Mouse (Mus musculus): ENCODE measurements around the gene Slain2. TPM values are rescaled to one million over a fixed set of nuclear protein-coding genes. Genes with fewer than 3 reads are reported as not detected.
A peak's percentile ranks its signal among the peaks of the same experiment; 100 is the strongest.

The Slain2 gene
- 15.2 and 16.8 TPM in 2 replicates for polyA plus RNA-seq (2016; fragmentation: Nextera tagmentation; extraction: Ambion mirVana)

DNA sequence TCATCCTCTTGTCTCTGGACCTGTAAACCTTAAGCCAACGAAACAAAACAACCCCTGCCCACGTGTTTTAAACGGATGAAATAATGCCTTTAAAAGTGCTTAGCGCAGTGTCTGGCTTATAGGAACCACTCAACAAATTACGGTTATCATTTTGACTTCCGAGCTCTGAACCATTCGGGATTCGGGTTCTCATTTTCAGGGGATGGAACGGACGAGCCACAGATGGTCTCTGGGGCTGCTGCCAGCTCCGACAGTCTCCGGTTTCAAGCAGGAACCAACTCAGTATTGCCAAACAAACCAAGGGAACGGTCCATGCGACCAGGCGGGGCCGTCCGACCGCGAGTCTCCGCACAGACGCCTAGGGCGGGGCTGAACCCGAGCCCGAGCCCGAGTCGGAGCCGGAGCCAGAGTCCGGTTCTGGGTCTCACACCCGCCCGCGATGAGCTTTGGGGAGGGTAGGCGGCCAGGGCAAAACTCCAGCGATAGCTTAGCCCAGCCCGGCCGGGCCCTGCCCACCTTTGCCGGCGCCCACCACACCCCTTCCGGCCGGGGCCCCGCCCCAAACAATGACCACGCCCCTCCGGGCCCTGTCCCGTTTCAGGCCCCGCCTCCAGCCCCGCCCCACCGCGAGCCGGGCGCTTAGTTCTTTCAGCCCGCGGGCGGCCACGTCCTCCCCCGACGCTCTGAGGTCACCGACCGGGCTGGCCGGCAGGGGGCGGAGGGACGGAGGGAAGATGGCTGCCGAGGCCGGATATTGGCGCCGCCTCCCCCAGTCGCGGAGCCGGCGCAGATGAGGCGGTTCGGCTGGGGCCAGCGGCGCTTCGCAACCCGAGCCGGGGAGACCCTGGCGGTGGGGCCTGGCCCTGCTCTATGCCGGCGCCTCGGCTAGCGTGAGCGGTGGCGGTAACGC, at the start of gene Slain2:
TSS of gene Slain2 (plus strand) at position 657 of the 910 bp plus-strand sequence.
- Histone ChIP-seq H3K36me3 (no peaks in the 10 kb centered on the region), H3K4me1 (replicated peaks) (peaks cover 35% of the 10 kb centered on the region), H3K9me3 (no peaks in the 10 kb centered on the region), H3K4me3 (peak within 1 kb of the TSS; percentile 79), H3K27ac (peak within 1 kb of the TSS; percentile 99), H3K27me3 (ENCODE audit: insufficient read depth, poor library complexity, severe bottlenecking) (no peaks in the 10 kb centered on the region; the same call in 1 of the 2 replicates)
- WGBS = under 1% methylated on average over 83 of the region's 83 CpGs
- DNase-seq (ENCODE audit: low spot score) = peak; percentile 99

DNA sequence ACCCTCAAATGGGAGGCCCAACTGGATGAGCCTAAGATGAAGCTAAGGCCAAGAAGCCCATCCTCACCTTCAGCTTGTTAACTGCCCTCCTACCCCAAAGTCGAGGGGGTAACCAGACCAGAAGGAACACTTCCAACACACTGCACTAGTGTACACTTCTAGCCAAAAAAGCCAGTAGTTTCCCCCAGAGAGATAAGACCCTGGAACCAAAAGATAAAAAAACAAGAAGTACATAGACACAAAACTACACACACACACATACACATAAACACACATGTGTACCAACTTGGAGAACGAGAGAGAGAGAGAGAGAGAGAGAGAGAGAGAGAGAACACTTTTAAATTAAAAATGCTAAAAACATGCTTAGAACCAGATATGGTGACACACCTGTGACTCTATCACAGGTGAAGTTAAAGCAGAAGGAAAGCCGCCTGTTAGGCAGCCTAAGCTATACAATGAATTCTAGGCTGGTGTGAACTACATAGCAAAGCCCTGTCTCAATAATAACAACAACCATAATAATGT, 49.4 kb upstream of the Slain2 start:
- H3K9me3 ChIP-seq = peaks cover under 1% of the 10 kb centered on the region; the same call in 1 of the 2 replicates
- H3K4me3 ChIP-seq = no peak overlapping the region
- peaks cover 28% of the 10 kb centered on the region for H3K27me3 ChIP-seq (ENCODE audit: insufficient read depth, poor library complexity, severe bottlenecking)
- peaks cover 15% of the 10 kb centered on the region for H3K4me1 ChIP-seq (replicated peaks)
- 80% methylated on average over 3 of the region's 3 CpGs for WGBS
- no peak for DNase-seq (ENCODE audit: low spot score)
- no peak overlapping the region for H3K27ac ChIP-seq
- H3K36me3 ChIP-seq = no peaks in the 10 kb centered on the region

DNA sequence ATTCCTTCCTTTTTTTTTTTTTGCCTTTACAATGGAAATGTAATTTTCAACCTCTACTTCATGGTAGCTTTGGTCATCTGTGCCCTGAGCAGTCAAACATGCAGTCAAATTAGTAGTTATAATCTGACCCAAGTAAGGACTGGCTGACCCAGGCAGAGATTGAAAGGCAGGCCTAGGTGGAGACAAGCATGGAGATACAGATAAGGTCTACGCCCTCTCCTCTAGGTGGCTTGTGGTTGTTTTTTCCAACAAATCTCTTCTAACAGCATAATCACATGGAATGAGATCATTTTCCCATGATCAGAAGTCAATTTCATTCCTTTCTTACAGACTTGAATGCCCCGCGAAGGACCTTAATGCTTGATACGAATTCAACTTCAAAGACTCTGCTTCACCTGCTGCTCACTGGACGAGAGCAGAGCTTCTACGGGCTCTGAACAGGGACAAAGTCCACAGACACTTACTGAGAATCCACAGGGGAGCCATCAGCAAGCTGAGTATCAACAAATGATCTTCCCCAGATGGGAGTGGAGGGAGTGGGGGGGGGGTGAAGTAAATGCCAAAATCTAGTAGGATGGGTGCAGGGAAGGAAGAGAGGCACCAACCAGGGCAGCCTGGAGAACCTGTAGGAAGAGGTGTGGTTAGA, 47.7 kb upstream of the Slain2 start:
- 56% methylated on average over 6 of the region's 6 CpGs for WGBS
- H3K36me3 ChIP-seq = no peaks in the 10 kb centered on the region
- H3K27me3 ChIP-seq (ENCODE audit: insufficient read depth, poor library complexity, severe bottlenecking) = peaks cover 33% of the 10 kb centered on the region
- H3K4me1 ChIP-seq (replicated peaks) = peaks cover 15% of the 10 kb centered on the region
- H3K4me3 ChIP-seq = no peak overlapping the region
- no peak for DNase-seq (ENCODE audit: low spot score)
- H3K9me3 ChIP-seq = no peaks in the 10 kb centered on the region; the same call in 1 of the 2 replicates
- no peak overlapping the region for H3K27ac ChIP-seq

DNA sequence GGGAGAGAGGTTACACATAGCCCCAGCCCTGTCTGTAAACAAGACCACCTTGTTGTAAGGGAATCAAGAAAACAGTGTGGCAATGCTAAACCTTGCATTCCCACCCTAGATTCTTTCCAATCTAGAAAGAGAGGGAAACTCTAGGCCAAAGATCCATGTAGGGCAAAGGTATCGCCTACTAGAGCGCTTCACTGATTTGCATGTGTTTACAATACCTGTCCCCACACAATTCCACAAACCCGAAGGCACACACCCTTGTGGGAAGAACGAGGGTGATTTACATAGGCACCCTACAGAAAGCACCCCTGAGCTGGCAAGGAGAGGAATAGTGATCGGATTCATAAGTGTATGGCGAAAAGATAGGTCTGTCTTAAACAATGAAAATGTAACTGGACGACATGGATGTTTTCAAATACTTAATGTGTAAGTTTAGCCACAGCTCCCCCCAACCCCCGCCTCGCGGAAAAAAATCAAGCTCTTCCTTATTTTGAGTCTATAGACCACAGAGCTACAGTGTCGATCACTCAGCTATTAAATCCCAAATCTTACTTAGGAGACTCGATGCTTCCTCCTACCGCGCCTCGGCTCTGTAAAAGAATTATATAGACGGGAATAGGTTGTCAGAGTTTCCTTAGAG, 47.0 kb upstream of the Slain2 start:
- H3K4me3 ChIP-seq = peak overlapping the region; percentile 65
- DNase-seq (ENCODE audit: low spot score) = no peak

DNA sequence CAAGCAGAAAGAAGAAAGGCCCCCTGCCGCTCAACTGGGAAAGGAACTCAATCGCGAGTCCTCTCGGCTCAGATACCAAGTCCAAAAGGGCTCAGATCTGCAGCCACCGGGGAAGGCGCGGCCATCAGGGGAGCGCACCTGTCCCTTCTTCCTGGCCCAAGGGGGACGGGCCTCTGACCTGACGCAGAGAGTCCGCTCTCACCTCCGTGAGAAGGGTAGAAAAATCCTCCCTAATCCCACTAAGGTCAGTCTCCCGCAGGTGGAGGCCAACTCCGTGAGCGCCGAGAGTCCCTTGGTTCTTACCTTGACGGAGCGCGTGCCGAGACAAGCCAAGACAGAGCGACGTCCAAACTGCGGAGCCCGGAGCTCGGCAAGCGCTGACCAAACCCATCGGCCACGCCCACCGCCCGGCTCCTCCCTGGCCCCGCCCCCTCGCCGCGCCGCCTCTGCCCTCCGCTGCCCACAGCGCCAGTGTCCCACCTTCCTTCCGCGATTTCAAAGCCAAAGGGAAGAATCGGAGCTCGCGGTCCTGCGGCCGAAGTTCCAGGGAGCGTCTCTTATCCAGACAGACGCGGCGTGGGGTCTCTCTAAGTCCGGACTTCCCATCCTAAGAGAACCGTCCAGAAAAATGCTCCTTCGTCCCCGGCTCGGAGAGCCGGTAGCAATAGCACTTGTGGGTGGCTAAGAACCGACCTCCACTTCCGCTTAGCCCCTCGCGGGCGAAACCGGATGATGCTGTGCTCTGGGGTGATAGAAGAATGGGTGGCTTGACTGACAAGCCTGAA, 45.8 kb upstream of the Slain2 start, which contains the start of gene Tec:
TSS of gene Tec (minus strand) at position 393 of the 785 bp plus-strand sequence.
- peaks cover 33% of the 10 kb centered on the region for H3K27me3 ChIP-seq (ENCODE audit: insufficient read depth, poor library complexity, severe bottlenecking)
- H3K4me1 ChIP-seq (replicated peaks) = peaks cover 15% of the 10 kb centered on the region
- peak; percentile 91 for DNase-seq (ENCODE audit: low spot score)
- peak within 1 kb of the TSS; percentile 83 for H3K27ac ChIP-seq
- under 1% methylated on average over 60 of the region's 60 CpGs for WGBS
- peak within 1 kb of the TSS; percentile 65 for H3K4me3 ChIP-seq
- H3K36me3 ChIP-seq = no peaks in the 10 kb centered on the region
- no peaks in the 10 kb centered on the region; the same call in 1 of the 2 replicates for H3K9me3 ChIP-seq

More for the DNA sequence above, 47.0 kb upstream of the Slain2 start:
- Histone ChIP-seq H3K27ac (no peak overlapping the region), H3K27me3 (ENCODE audit: insufficient read depth, poor library complexity, severe bottlenecking) (peaks cover 33% of the 10 kb centered on the region), H3K4me1 (replicated peaks) (peaks cover 15% of the 10 kb centered on the region), H3K9me3 (no peaks in the 10 kb centered on the region; the same call in 1 of the 2 replicates), H3K36me3 (no peaks in the 10 kb centered on the region)
- 22% methylated on average over 16 of the region's 16 CpGs for WGBS

DNA sequence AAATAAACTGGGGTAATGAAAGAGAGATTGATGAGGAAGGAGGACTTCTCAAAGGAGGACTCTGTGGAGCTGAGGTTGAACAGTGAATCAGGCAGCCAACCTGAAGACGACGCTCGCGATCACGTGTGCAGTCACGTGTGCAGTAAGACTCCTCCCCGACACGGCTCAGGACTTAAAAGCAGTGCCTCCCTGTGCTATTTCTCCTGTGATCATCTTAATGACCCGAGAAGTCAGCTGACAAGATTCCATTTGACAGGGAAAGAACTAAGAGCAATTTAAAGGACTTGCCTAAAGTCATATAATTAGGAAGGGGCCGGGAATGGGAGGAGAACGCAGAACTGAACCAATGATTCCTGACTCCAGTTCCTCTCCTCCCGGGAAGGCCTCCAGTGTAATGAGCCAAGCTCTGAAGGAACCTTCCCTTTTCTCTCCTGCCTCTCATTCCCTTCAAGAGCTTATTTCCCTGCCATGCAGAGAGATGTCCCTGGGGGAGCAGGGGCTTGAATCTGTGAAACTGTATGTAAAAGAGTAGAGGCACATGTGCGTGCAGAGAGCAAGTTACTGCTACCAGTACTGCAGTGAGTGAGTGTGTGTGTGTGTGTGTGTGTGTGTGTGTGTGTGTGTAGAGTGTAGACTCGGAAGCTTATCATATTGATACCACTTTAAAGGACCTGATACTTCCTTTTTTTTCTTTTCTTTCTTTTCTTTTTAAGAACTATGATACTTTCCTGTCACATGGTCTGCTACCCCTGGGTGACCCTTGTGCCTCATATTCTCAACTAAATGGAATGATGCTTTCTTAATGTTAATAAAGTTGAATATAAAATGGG, 44.1 kb upstream of the Slain2 start:
- Histone ChIP-seq H3K4me1 (replicated peaks) (peaks cover 15% of the 10 kb centered on the region), H3K9me3 (no peaks in the 10 kb centered on the region; the same call in 1 of the 2 replicates), H3K27ac (no peak overlapping the region), H3K36me3 (no peaks in the 10 kb centered on the region), H3K4me3 (no peak overlapping the region), H3K27me3 (ENCODE audit: insufficient read depth, poor library complexity, severe bottlenecking) (peaks cover 33% of the 10 kb centered on the region)
- DNase-seq (ENCODE audit: low spot score) = no peak
- WGBS = 85% methylated on average over 14 of the region's 14 CpGs

- 78% methylated on average over 4 of the region's 4 CpGs for WGBS
Observed at GRCm38 (mm10) chr5:72871114-72871513, 43.0 kb upstream of the Slain2 start.

DNA sequence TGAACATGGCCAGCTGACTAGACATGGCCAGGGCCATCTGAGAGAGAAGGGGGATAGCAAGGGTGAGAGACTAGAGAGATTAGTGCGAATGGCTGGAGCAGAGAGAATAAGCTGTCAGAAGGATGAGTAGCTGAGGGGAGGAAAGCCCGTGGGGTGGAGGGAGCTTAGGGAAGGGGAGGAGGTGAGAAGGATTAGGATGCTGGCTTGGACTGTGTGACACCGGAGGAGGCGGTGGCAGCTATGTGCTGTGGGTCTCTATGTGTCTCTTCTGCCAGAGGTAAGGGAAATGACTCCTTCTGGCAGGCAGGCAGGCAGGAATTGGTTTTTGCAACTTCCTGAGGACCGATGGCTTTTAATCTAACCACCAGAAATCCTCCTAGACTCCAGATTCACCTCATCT, 34.4 kb upstream of the Slain2 start:
- no peak overlapping the region for H3K27ac ChIP-seq
- 40% methylated on average over 5 of the region's 5 CpGs for WGBS
- H3K4me3 ChIP-seq = no peak overlapping the region
- H3K9me3 ChIP-seq = no peaks in the 10 kb centered on the region
- DNase-seq (ENCODE audit: low spot score) = no peak
- H3K27me3 ChIP-seq (ENCODE audit: insufficient read depth, poor library complexity, severe bottlenecking) = peaks cover 19% of the 10 kb centered on the region
- H3K36me3 ChIP-seq = no peaks in the 10 kb centered on the region
- H3K4me1 ChIP-seq (replicated peaks) = no peaks in the 10 kb centered on the region; the same call in 1 of the 2 replicates

More at GRCm38 (mm10) chr5:72871114-72871513, 43.0 kb upstream of the Slain2 start:
- H3K4me3 ChIP-seq = no peak overlapping the region
- peaks cover 39% of the 10 kb centered on the region for H3K27me3 ChIP-seq (ENCODE audit: insufficient read depth, poor library complexity, severe bottlenecking)
- DNase-seq (ENCODE audit: low spot score) = no peak
- no peaks in the 10 kb centered on the region; the same call in 1 of the 2 replicates for H3K9me3 ChIP-seq
- no peak overlapping the region for H3K27ac ChIP-seq
- H3K36me3 ChIP-seq = no peaks in the 10 kb centered on the region
- peaks cover 15% of the 10 kb centered on the region for H3K4me1 ChIP-seq (replicated peaks)

DNA sequence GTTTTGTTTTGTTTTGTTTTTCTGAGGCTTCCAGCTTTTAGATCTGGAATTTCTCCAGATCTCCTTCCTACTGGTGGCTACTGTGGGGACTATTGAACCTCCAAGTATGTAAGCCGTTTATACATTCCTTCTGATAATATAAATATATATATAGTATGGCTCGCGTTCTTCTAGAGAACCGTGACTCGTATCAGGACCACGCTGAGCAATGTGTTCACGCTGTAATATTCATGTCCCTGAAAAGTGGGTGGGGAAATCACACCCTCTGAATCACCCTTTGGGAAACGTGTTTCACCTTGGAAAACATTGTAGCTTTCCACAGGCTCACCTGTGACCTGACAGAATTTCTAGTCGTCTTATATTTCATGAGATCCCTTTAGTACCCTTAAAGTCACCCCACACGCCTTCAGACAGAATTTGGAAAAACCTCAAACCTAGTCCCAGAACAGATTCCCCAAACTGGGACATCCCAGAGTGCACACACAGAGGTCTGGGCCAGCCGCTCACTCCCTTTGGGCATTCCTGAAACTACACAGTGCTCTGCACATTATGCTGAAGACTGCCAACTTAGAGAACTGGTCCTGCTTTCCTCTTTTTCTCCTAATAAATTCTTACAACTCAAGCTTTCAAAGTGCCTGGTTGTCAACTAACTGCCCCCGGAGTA, 32.2 kb upstream of the Slain2 start:
- Histone ChIP-seq H3K27me3 (ENCODE audit: insufficient read depth, poor library complexity, severe bottlenecking) (0 out of 2 replicates have a peak, but pooled peaks cover 2% of the 10 kb centered on the region), H3K36me3 (no peaks in the 10 kb centered on the region), H3K9me3 (no peaks in the 10 kb centered on the region), H3K4me1 (replicated peaks) (no peaks in the 10 kb centered on the region), H3K4me3 (no peak overlapping the region), H3K27ac (no peak overlapping the region)
- no peak for DNase-seq (ENCODE audit: low spot score)
- WGBS = 88% methylated on average over 12 of the region's 12 CpGs

GRCm38 (mm10) chr5:72882412-72882765, 31.7 kb upstream of the Slain2 start:
- no peak for DNase-seq (ENCODE audit: low spot score)
- no peaks in the 10 kb centered on the region for H3K4me1 ChIP-seq (replicated peaks)
- H3K4me3 ChIP-seq = no peak overlapping the region
- H3K27ac ChIP-seq = no peak overlapping the region
- H3K9me3 ChIP-seq = no peaks in the 10 kb centered on the region
- 83% methylated on average over 2 of the region's 2 CpGs for WGBS
- 0 out of 2 replicates have a peak, but pooled peaks cover 2% of the 10 kb centered on the region for H3K27me3 ChIP-seq (ENCODE audit: insufficient read depth, poor library complexity, severe bottlenecking)
- H3K36me3 ChIP-seq = no peaks in the 10 kb centered on the region

GRCm38 (mm10) chr5:72883706-72884105, 30.4 kb upstream of the Slain2 start:
- no peak overlapping the region for H3K27ac ChIP-seq
- H3K27me3 ChIP-seq (ENCODE audit: insufficient read depth, poor library complexity, severe bottlenecking) = no peaks in the 10 kb centered on the region
- no peak for DNase-seq (ENCODE audit: low spot score)
- H3K4me3 ChIP-seq = no peak overlapping the region
- no peaks in the 10 kb centered on the region for H3K9me3 ChIP-seq
- H3K36me3 ChIP-seq = no peaks in the 10 kb centered on the region
- H3K4me1 ChIP-seq (replicated peaks) = no peaks in the 10 kb centered on the region
- 89% methylated on average over 3 of the region's 3 CpGs for WGBS

Measured in hindbrain, embryonic 10.5 days (tissue).